Mouse (Mus musculus) ES-Bruce4 (cell line): Measurements from ENCODE around the gene Ldlrad3.

Source experiments
- CTCF ChIP-seq: IDR thresholded peaks from one replicate; pipeline ENCODE4 v1.8.1; 2011; ENCODE audit warnings: low read depth, low read length
- EP300 ChIP-seq: IDR thresholded peaks from 2 replicates; pipeline ENCODE4 v1.6.1; 2011; ENCODE audit warnings: low read depth, low read length; ENCODE audit not compliant: insufficient read depth

DNA sequence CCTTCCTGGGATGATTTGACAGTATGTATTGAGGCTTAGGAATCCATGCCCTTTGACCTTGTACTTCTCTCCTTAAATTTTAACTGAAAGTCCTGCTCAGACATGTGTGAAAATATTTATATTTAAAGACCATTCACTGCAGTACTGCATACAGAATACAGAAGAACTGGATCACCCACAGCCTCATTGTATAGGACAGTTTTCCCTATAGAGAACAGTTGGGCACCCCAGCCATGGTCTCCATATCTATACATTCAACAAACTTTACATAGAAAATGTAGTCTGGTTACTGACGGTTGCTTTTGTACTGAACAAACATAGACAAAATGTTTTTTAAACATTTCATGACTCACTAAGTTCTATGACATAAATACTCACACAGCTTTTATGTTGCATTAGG, 30.6 kb upstream of the Ldlrad3 start:
- TF ChIP-seq EP300 (no peak), CTCF (no peak)
